Mouse (Mus musculus): ENCODE data around the gene Cdca3. TPM values are rescaled to one million over a fixed set of nuclear protein-coding genes. Genes with fewer than 3 reads are reported as not detected.

Gene Cdca3
- polyA plus RNA-seq, 1 experiment from 2014 or later, result 202 TPM

- Histone ChIP-seq H3K27me3 (peaks cover 11% of the 10 kb centered on the region), H3K27ac (no peak overlapping the region), H3K4me3 (replicated peaks) (no peak overlapping the region), H3K36me3 (peaks cover 44% of the 10 kb centered on the region), H3K4me2 (no peak overlapping the region), H3K9ac (no peak overlapping the region), H3K4me1 (replicated peaks) (peaks cover 35% of the 10 kb centered on the region), H3K9me3 (replicated peaks) (no peaks in the 10 kb centered on the region)
- ATAC-seq (ENCODE audit: low read depth) (no peak), DNase-seq (no peak)
- 78% methylated on average over 7 of the region's 7 CpGs for WGBS (ENCODE audit: insufficient replicate concordance)
Observed at GRCm38 (mm10) chr6:124836411-124836810, 7.1 kb downstream of the Cdca3 start.

GRCm38 (mm10) chr6:124839805-124840204 is 10.5 kb downstream of the Cdca3 start:
- 8% methylated on average over 8 of the region's 8 CpGs for WGBS (ENCODE audit: insufficient replicate concordance)
- ATAC-seq (ENCODE audit: low read depth), result no peak

GRCm38 (mm10) chr6:124840241-124841167 is 11.2 kb downstream of the Cdca3 start, which contains the start of gene Gnb3:
TSS of gene Gnb3 (minus strand) at chr6:124840275.
- peaks cover 11% of the 10 kb centered on the region for H3K27me3 ChIP-seq
- H3K4me1 ChIP-seq (replicated peaks), result peaks cover 12% of the 10 kb centered on the region
- H3K9me3 ChIP-seq (replicated peaks), result no peaks in the 10 kb centered on the region
- H3K36me3 ChIP-seq, result peaks cover 3% of the 10 kb centered on the region
- ATAC-seq (ENCODE audit: low read depth) (no peak), DNase-seq (no peak)
- H3K4me2 ChIP-seq, result no peak within 1 kb of the TSS
- WGBS (ENCODE audit: insufficient replicate concordance), result 26% methylated on average over 15 of the region's 15 CpGs
- H3K9ac ChIP-seq, result no peak within 1 kb of the TSS
- no peak within 1 kb of the TSS for H3K27ac ChIP-seq
- H3K4me3 ChIP-seq (replicated peaks), result no peak within 1 kb of the TSS

More at GRCm38 (mm10) chr6:124839805-124840204, 10.5 kb downstream of the Cdca3 start:
- Histone ChIP-seq H3K9ac (no peak overlapping the region), H3K4me1 (replicated peaks) (peaks cover 16% of the 10 kb centered on the region), H3K27ac (no peak overlapping the region), H3K36me3 (peaks cover 10% of the 10 kb centered on the region), H3K4me3 (replicated peaks) (no peak overlapping the region), H3K4me2 (no peak overlapping the region), H3K9me3 (replicated peaks) (no peaks in the 10 kb centered on the region), H3K27me3 (peaks cover 11% of the 10 kb centered on the region)
- no peak for DNase-seq

- ATAC-seq (ENCODE audit: low read depth), result peak; percentile 34; the same call in 1 of the 2 replicates
- Histone ChIP-seq H3K27ac (no peak overlapping the region), H3K9me3 (replicated peaks) (no peaks in the 10 kb centered on the region), H3K36me3 (no peaks in the 10 kb centered on the region), H3K4me3 (replicated peaks) (no peak overlapping the region), H3K4me2 (no peak overlapping the region), H3K9ac (no peak overlapping the region), H3K4me1 (replicated peaks) (no peaks in the 10 kb centered on the region), H3K27me3 (peaks cover 12% of the 10 kb centered on the region; the same call in 1 of the 2 replicates)
- peak; percentile 72 for DNase-seq
- WGBS (ENCODE audit: insufficient replicate concordance), result 18% methylated on average over 9 of the region's 9 CpGs
Observed at GRCm38 (mm10) chr6:124847305-124847704, 18.0 kb downstream of the Cdca3 start.

- Histone ChIP-seq H3K36me3 (no peaks in the 10 kb centered on the region), H3K4me1 (replicated peaks) (no peaks in the 10 kb centered on the region), H3K9ac (no peak overlapping the region), H3K4me2 (no peak overlapping the region), H3K27ac (no peak overlapping the region), H3K9me3 (replicated peaks) (no peaks in the 10 kb centered on the region), H3K4me3 (replicated peaks) (no peak overlapping the region), H3K27me3 (peaks cover 32% of the 10 kb centered on the region)
- DNase-seq, result no peak
- 46% methylated on average over 8 of the region's 8 CpGs for WGBS (ENCODE audit: insufficient replicate concordance)
- ATAC-seq (ENCODE audit: low read depth), result no peak
Observed at GRCm38 (mm10) chr6:124850535-124850934, 21.2 kb downstream of the Cdca3 start.

GRCm38 (mm10) chr6:124854647-124855046 is 25.3 kb downstream of the Cdca3 start:
- peaks cover 61% of the 10 kb centered on the region for H3K27me3 ChIP-seq
- H3K36me3 ChIP-seq, result no peaks in the 10 kb centered on the region
- H3K4me1 ChIP-seq (replicated peaks), result peaks cover 8% of the 10 kb centered on the region
- no peak for ATAC-seq (ENCODE audit: low read depth)
- H3K4me3 ChIP-seq (replicated peaks), result no peak overlapping the region
- H3K9me3 ChIP-seq (replicated peaks), result no peaks in the 10 kb centered on the region
- no peak overlapping the region for H3K4me2 ChIP-seq
- H3K9ac ChIP-seq, result no peak overlapping the region
- H3K27ac ChIP-seq, result no peak overlapping the region
- 43% methylated on average over 12 of the region's 12 CpGs for WGBS (ENCODE audit: insufficient replicate concordance)
- no peak for DNase-seq

- peak overlapping the region; percentile 60 for H3K4me3 ChIP-seq (replicated peaks)
- WGBS (ENCODE audit: insufficient replicate concordance), result 18% methylated on average over 14 of the region's 14 CpGs
- DNase-seq (no peak), ATAC-seq (ENCODE audit: low read depth) (no peak)
- H3K4me2 ChIP-seq, result peak overlapping the region; percentile 73
- H3K4me1 ChIP-seq (replicated peaks), result peaks cover 8% of the 10 kb centered on the region
- H3K27ac ChIP-seq, result no peak overlapping the region
- no peaks in the 10 kb centered on the region for H3K9me3 ChIP-seq (replicated peaks)
- H3K9ac ChIP-seq, result no peak overlapping the region
- H3K27me3 ChIP-seq, result peaks cover 78% of the 10 kb centered on the region
- no peaks in the 10 kb centered on the region for H3K36me3 ChIP-seq
Observed at GRCm38 (mm10) chr6:124856321-124856720, 27.0 kb downstream of the Cdca3 start.

GRCm38 (mm10) chr6:124856916-124857839 is 27.8 kb downstream of the Cdca3 start, which contains the start of gene P3h3:
TSS of gene P3h3 (minus strand) at chr6:124857752.
- H3K4me2 ChIP-seq, result peak within 1 kb of the TSS; percentile 73
- peak within 1 kb of the TSS; percentile 60 for H3K4me3 ChIP-seq (replicated peaks)
- H3K9me3 ChIP-seq (replicated peaks), result no peaks in the 10 kb centered on the region
- DNase-seq, result peak; percentile 45
- WGBS (ENCODE audit: insufficient replicate concordance), result 1% methylated on average over 85 of the region's 86 CpGs
- H3K27ac ChIP-seq, result no peak within 1 kb of the TSS; the same call in 1 of the 2 replicates
- H3K9ac ChIP-seq, result peak within 1 kb of the TSS; percentile 62
- H3K4me1 ChIP-seq (replicated peaks), result peaks cover 8% of the 10 kb centered on the region
- peak; percentile 53; the same call in 1 of the 2 replicates for ATAC-seq (ENCODE audit: low read depth)
- H3K27me3 ChIP-seq, result peaks cover 86% of the 10 kb centered on the region
- no peaks in the 10 kb centered on the region for H3K36me3 ChIP-seq

GRCm38 (mm10) chr6:124857840-124858530 is 28.6 kb downstream of the Cdca3 start:
- WGBS (ENCODE audit: insufficient replicate concordance), result 24% methylated on average over 26 of the region's 26 CpGs
- Histone ChIP-seq H3K9ac (no peak overlapping the region), H3K9me3 (replicated peaks) (no peaks in the 10 kb centered on the region), H3K4me2 (peak overlapping the region; percentile 73), H3K27ac (no peak overlapping the region), H3K36me3 (no peaks in the 10 kb centered on the region), H3K27me3 (peaks cover 91% of the 10 kb centered on the region), H3K4me1 (replicated peaks) (peaks cover 10% of the 10 kb centered on the region), H3K4me3 (replicated peaks) (peak overlapping the region; percentile 60; the same call in 1 of the 2 replicates)
- DNase-seq (no peak), ATAC-seq (ENCODE audit: low read depth) (no peak)

- Histone ChIP-seq H3K27ac (no peak overlapping the region), H3K4me3 (replicated peaks) (no peak overlapping the region), H3K9me3 (replicated peaks) (no peaks in the 10 kb centered on the region), H3K4me1 (replicated peaks) (peaks cover 16% of the 10 kb centered on the region), H3K27me3 (peaks cover 96% of the 10 kb centered on the region), H3K9ac (no peak overlapping the region), H3K36me3 (no peaks in the 10 kb centered on the region), H3K4me2 (no peak overlapping the region)
- DNase-seq (no peak), ATAC-seq (ENCODE audit: low read depth) (no peak)
- WGBS (ENCODE audit: insufficient replicate concordance), result 61% methylated on average over 28 of the region's 28 CpGs
Observed at GRCm38 (mm10) chr6:124858561-124859318, 29.4 kb downstream of the Cdca3 start.
